Mouse (Mus musculus): ENCODE data around the gene Samsn1. TPM values are rescaled to one million over a fixed set of nuclear protein-coding genes. Genes with fewer than 3 reads are reported as not detected.

The Samsn1 gene
- polyA plus RNA-seq, 1 experiment from 2014 or later = 26.5 TPM

DNA sequence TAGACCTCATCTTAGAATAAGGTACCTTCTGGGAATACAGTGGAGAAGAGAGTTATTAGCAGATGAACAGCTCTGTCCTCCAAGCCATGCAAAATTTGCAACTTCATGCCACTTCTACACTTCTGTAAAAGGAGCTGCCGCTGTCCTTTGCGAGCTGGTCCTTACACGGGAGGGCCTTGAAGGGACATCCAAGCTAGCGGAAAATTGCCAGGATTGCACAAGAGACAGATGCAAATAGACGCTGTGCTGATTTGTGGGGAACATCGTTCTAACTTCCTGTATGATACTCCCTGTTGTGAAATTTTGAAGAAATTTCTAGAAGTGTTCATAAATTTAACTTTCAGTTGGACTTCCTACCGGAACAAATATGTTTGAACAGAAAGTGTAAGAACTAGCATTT lies 61.0 kb downstream of the Samsn1 start:
- no peak for DNase-seq (ENCODE audit: low spot score)

DNA sequence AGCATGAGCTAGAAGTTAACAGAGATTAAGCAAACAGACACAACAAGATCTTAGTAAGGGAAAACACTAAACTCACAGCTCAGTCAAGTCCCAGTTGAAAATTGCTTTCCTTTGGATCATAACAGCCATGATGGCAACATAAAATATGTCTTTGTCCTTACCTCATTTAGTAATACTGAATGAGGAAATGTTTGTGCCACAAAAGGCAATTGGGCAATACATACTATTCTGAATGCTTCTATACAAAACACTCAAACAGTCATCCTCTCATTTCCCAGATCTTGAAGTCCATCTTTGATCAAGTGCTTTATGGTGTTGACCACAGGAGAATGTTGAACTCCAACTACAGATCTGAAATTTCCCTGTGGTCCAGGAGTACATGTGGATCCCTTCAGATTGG lies 88.7 kb downstream of the Samsn1 start:
- no peak for DNase-seq (ENCODE audit: low spot score)

DNA sequence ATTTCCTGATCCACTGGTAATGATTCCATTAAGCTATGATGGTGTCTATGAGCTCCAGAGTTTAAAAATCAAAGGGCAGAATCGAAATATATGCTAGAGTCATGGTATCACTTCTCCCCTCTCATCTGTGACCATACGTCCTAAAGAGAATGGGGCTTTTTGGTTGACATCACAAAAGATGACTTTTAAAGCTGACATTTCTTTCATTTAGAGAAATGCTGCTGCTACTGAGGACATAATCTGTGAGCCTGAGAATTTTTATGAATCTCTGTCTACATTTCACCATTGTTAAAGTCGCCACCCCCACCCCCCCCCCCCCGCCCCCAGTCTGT lies 91.9 kb downstream of the Samsn1 start:
- DNase-seq (ENCODE audit: low spot score) = no peak

DNA sequence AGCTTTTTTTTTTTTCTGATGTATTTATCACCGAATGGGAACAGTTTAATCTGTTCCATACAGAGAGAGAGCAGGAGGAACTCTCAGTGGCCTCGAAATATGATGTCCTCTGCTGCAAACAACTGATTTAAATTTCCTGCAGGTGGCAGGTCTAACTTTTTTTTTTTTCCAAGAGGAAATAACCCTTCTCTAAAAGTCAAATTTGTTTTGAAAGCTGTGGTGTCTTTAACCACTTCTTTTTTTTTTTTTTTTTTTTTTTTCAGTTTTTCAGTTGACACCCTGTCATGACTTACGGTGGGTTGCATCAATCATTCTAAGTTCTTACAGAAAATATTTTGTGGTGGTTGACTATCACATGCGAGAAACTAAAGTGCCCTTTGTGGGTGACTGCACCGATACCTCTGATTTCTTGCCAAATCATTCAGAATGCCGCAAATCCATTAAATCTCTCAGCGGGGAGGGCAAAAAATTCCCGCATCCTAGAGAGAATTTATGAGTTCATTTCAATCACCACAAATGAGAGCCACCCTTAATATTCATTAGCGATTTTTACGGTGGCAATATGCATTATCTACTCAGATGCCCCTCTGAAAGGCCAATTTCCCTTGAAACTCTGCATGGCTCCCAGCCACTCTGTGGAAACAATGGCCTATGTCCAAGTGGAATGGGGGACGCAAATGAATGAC lies 92.4 kb downstream of the Samsn1 start:
- no peak for DNase-seq (ENCODE audit: low spot score)

DNA sequence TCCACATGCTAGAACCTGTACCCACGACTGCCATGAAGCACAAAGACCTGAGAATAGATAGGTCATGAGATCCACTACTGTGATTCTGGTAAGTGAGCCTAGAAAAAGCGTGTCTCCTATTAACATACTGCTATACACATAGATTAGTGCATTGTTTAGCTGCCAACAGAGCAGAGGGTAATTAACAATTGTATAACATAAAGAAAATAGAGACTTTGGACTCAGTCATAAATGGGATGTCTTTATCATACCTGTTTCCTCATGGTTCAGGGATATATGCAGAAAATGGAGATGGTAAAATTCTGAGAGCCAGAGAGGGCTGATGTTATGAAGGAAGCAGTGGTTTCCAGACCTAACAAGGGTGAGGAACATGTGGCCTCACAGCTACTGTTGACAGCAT lies 95.6 kb downstream of the Samsn1 start:
- DNase-seq (ENCODE audit: low spot score) = no peak

DNA sequence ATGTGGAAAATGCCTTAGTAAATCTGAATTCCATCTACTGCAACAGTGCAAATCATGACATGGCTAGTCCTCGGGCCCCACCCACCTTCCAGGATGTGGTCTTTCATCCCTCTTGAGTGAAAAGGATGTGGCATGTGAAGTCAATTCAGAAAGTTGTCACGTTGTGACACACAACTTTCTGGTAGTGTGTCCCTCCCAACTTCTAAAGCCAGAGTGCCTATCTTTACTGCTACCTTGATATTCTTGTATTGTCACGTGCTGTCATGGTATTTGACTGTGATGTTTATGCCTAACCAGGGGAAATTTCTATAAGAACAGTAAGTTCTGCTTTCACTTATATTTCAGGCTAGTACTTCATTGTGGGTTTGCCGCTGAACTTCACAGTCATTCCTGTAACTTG lies 101.2 kb downstream of the Samsn1 start:
- DNase-seq (ENCODE audit: low spot score) = peak; percentile 12

DNA sequence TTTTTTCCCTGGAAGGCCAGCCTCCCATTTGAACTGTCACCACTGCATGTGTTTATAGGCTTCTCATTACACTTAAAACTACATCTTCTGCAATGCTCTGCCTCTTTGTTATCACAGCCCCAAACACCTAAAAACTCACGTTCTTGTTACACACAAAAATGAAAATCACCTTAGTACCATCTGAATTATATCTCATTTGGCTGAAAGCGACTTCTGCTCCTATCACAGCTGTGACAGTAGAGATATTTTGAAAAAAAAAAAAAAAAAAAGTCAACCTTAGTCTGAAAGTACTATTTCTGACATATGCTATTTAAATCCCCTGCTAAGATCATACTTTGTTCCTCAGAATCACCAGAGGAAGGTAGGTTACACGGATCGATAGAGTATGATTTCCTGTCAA lies 102.8 kb downstream of the Samsn1 start:
- DNase-seq (ENCODE audit: low spot score) = no peak

DNA sequence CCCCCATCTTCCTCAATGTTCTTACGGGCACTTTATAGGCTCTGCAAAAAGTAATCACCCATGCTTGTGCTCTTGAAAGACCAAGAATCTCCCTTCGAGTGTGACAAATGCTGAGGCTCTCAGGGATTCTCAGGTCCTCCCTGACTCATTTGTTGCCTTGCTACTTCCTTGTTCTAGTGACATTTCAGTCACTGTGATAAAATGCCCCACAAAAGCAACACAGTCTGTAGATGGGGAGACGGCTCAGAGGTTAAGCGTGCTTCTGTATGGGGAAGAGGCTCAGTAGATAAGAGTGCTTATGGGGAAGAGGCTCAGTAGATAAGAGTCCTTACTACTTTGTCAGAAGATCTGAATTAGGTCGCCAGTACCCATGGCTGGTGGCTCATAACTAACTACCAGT lies 104.4 kb downstream of the Samsn1 start:
- no peak for DNase-seq (ENCODE audit: low spot score)

DNA sequence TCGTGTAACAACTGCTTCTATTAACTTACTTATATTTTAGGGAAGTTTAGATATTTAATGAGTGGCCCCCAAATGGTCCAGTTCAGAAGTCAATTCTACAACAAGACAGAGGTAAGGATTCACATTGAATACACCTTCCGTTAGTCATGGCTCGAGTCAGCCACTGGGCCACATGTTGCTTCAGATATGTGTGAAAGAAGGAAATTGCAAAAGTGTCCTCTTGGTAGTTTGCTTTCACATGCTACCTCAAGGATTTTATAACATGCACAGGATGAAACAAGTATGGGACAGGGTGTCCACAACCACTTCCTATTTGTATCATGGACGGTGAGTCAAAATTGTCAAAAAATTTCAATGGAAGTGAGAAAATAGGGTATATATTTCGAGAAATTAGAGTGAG lies 110.0 kb downstream of the Samsn1 start:
- no peak for DNase-seq (ENCODE audit: low spot score)

DNA sequence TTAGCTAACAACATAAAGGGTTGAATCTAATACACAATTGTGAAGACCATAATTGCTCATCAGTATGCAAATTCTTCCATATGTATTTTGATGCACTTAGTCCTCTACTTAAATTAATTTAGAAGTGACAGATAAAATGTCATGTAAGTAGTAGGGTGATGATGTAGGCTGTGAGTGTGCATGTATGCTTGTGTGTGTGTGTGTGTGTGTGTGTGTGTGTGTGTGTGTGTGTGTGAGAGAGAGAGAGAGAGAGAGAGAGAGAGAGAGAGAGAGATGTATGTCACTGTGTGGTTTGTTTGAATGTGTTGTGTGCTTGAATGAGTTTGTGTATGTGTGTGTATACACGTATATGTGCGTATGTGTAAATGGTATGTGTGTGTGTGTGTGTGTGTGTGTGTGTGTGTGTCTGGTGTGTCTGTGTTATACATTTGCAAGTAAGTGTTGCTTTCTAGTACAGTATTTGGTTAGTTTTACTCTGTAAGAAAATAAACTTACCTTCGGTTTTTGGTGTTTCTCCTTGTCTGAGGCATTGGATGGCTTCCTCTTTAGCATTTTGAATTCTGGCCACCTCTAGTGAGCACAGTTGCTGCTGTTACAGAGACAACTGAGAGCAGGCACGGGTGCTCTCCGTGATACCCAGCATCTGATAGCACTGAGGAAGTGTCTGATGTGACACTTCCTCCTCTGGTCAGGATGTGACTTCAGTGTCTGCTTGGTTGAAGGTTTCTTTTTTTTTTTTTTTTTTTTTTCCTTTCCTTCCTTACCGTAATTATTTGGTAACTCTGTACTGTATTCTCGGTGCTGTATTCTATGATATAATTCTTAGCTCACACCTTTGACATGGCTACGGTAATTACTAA lies 113.2 kb downstream of the Samsn1 start:
- DNase-seq (ENCODE audit: low spot score) = peak; percentile 78

DNA sequence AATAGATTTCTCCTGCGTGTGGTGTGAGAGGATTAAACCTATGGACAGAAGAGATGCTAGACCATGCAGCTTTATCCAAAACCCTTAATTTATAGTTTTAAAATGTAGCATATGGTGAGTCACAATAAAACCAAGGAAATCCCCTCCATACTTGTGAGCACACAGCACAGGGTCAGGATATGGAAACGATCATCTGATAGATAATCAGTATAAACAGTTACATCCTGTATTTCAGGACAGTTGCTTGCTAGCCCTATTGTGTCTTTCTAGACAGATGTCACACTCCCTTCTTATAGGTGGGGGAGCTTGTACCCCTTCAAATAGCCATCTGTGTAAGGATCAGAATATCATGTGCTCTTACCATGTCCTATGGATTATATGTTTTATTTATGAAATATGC lies 115.3 kb downstream of the Samsn1 start:
- no peak for DNase-seq (ENCODE audit: low spot score)

DNA sequence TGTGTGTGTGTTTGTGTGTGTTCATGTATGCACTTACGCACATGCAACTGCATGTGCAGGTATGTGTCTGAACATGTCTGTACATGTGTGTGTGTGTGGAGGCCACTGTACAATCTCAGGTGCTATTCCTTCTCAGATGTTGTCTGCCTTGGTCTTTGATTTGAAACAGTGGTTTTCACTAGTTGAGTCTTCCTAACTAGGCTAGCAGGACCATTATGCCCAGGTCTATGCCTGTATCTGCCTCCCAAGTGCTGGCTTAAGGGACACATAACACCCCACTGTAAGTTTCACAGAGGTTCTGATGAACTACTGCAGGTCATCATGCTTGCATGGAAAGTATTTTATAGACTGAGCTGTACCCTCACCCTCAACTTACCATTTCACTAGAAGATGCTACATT lies 115.8 kb downstream of the Samsn1 start:
- no peak for DNase-seq (ENCODE audit: low spot score)

DNA sequence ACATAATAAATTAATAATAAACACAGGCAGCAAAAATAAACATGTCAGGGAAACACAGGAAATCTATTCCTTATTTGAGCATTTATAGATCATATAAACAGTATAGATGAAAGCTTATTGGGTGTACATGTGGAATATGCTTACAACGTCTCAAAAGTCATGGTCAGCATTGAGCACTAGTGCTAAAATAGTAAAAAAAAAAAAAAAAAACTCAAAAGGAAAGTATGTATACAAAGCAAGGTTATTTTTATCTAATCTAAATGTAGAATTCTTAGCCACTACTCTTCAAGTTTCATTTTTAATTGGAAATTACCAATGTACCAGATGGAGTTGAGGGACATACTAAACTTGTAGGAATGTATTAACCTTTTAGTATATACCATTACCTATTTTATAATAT lies 116.8 kb downstream of the Samsn1 start:
- no peak for DNase-seq (ENCODE audit: low spot score)

DNA sequence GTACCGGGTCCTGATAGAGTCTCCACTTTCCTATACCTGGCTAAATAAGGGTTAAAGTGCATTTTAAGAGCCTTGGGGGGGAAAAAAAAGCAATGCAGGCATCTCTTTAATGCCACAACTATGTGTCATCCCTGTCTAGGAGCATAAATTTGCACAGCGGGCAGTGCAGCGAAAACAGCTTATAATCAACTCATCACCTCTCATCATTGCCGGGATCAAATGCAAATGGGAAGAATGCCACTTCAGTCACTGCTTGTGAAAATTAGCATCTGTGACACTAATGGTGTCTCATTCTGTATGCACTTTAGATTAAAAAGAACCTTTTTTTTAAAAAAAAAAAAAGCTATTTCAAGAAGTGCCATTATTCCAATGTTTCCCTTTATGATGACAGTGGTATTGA lies 118.0 kb downstream of the Samsn1 start:
- no peak for DNase-seq (ENCODE audit: low spot score)

DNA sequence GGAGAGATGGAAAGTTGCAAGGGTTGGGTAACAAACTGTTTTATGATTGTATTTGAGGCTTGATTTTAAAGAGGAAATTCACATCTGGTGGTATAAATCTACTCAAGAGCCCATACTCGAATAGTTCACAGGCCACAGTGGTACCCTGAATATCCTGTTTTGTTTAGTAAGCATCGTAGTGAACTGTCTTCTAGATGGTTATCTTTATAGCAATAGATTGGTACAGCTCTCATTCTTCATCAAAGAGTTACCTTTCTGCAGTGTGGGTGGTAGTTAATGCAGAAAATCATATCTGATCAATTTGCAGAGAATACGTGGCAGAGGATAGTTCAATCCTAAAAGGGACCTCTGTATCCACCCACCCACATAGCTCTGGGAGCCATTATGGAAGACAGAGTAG lies 119.1 kb downstream of the Samsn1 start:
- DNase-seq (ENCODE audit: low spot score) = no peak

DNA sequence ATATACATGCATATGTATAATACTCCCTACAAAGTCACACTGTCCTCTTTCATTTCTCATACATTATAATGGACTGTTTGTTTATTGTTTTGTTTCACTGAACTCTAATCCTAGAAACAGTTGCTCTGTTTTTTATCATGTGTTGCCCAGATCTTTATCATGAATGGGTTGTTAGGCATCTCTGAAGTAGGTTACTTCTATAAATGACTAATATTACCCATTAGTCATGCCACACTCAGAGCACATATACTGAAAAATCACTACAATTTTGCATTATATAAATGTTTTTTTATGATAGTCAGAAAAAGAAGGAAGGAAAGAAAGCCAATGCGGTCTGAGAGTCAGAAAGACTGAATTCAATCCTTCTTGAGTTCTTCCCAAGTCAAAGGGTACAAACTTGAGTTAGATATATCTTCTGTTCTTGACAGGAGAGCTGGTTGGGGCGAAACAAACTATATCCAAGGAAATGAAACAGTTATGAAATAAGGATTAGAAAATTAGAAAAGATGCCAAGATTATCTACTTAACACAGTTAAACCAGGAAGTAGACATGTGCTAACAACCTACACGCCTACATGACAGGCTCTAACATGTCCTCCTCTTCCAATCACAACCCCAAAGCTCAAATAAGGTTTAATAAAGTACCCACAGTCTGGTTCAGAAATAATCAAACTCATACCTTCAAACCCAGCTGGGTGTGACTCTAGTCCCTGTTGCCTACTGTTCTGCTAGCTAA lies 122.0 kb downstream of the Samsn1 start:
- DNase-seq (ENCODE audit: low spot score) = no peak

DNA sequence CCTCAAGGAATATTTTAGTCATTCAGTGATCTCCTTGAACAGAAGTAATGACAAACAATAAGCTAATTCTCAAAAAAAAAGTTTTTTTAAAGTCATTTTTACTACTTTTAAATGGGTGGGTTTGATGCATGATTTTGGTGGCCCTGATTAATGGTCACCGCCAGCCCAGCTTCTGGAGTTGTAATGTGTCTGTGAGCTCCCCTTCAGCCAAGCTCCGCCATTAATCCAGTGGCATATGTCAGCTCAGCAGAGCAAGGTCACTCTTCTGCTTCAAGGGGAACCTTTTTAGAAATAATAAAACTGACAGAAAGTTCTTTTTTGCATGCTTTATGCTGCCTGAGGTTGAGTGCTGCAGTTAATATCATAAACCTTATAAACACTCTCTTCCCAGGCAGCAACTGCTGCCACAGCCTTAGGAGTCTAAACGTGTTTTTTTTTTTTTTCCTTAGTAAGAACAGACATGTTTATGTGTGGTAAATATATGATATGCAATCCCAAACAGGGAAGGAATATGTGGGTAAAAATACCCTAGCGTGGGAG lies 124.2 kb downstream of the Samsn1 start:
- DNase-seq (ENCODE audit: low spot score) = no peak

DNA sequence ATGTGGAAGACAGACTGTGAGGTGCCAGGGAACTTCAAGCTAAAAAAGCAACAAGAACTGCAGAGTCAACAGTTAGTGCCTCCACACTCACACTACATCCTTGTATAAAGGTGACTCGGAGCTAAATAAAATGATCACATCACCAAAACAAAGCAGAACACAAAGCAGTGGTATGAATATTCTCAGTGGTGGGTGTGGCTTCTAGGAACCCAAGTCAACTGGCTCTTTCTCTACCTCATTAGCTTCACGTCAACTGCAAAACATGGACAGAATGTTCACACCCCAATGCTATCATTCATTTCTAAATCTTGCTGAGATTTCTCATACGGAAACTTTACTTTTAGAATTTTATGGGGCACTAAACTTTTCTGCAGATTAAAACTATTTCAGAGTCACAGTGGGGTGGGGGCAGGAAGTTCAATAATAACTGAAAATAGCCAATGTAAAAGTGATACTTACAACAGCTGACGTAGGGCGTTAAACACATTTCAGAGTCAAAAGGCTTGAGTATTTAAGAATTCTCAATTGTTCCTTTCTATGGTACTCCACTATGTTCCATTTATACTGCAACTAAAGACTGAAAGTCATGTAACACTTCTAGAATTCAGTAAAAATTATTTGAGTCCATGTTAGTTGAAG lies 127.7 kb downstream of the Samsn1 start:
- no peak for DNase-seq (ENCODE audit: low spot score)

DNA sequence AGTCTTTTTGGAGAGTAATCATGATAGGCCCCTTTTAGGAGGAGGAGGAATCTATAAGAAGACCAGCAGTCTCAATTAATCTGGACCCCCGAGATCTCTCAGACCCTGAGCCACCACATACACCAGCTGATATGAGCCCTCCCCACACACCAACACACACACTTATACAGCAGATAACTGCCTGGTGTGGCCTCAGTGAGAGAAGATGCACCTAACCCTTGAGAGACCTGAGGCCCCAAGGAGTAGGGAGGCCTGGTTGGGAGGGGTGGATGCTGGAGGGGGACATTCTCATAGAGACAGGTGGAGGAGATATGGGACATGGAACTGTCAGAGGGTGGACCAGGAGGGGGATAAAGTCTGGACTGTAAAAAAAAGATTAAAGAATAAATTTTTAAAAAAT lies 128.6 kb downstream of the Samsn1 start:
- no peak for DNase-seq (ENCODE audit: low spot score)

DNA sequence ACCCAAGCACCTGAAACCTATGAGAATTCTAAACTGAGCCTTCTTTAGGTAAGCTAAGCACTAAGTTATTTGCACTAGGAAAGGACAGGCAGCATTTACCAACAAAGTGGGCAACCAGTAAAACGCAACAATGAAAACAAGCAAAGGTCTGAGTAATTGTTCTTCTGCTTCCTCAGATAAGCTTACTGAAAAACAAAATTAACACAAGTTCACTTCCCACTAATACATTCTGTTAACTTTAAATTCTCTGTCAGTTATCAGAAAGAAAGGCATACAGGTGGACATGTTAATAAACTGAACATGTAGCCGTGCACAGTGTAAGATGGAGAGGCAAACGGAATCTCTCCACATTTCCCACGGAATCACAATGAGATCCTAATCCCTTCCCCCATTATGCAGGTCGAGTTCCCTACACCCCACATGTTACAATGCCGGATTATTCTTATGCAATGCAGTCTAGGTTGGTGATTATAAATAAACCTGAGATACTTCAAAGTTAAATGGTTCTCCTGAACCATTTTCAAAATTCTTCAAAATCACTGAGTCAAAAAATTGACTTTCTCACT lies 132.9 kb downstream of the Samsn1 start:
- DNase-seq (ENCODE audit: low spot score) = no peak

DNA sequence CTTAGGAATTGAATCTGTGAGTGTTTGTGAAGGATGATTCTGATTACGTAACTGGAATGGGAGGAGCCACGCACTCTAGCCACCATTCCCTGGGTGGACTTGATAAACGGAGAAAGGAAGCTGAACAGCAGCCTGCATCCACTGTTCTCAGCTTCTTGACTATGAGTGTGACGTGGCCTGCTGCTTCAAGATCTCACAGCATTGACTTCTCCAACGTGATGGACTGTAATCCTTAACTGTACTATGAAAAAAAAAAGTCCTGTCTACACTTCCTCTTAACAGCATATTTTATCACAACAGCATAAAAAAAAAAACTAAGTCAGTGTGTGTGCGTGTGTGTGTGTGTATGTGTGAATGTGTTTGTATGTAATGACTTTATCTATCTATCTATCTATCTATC lies 134.9 kb downstream of the Samsn1 start:
- no peak for DNase-seq (ENCODE audit: low spot score)
